Mouse (Mus musculus) spleen, adult 18-20 months (tissue): ENCODE data around the gene Prdm11.

Experiments
- DNase-seq, 2 experiments: peaks; one replicate each; pipeline ENCODE4 v3.0.0; 2022; ENCODE audit warnings: mixed read lengths in 2 of 2

The Prdm11 gene

GRCm38 (mm10) chr2:93011465-93011864 is 34.5 kb downstream of the Prdm11 start:
- no peak for DNase-seq

- DNase-seq: no peak
Measured at GRCm38 (mm10) chr2:93007967-93008685, 37.8 kb downstream of the Prdm11 start.

GRCm38 (mm10) chr2:93005028-93005427 is 40.9 kb downstream of the Prdm11 start:
- DNase-seq: no peak

GRCm38 (mm10) chr2:92991976-92992375 is 54.0 kb downstream of the Prdm11 start:
- DNase-seq: no peak

- DNase-seq: no peak
Measured at GRCm38 (mm10) chr2:92989593-92989992, 56.4 kb downstream of the Prdm11 start.

GRCm38 (mm10) chr2:92987901-92988631 is 57.9 kb downstream of the Prdm11 start:
- DNase-seq: peak; percentile 19 to 34

- DNase-seq: no peak
Measured at GRCm38 (mm10) chr2:92987108-92987618, 58.8 kb downstream of the Prdm11 start.

- DNase-seq: no peak
Measured at GRCm38 (mm10) chr2:92985600-92985999, 60.4 kb downstream of the Prdm11 start.

- DNase-seq: no peak
Measured at GRCm38 (mm10) chr2:92985171-92985570, 60.8 kb downstream of the Prdm11 start.

GRCm38 (mm10) chr2:92984321-92985108 is 61.5 kb downstream of the Prdm11 start:
- DNase-seq: no peak

- DNase-seq: no peak
Measured at GRCm38 (mm10) chr2:92983273-92983620, 62.7 kb downstream of the Prdm11 start.

- DNase-seq: no peak
Measured at GRCm38 (mm10) chr2:92982591-92983272, 63.2 kb downstream of the Prdm11 start.

GRCm38 (mm10) chr2:92980165-92980564 is 65.8 kb downstream of the Prdm11 start:
- DNase-seq: no peak

GRCm38 (mm10) chr2:92975031-92975790 is 70.8 kb downstream of the Prdm11 start:
- DNase-seq: no peak

GRCm38 (mm10) chr2:92973646-92974045 is 72.3 kb downstream of the Prdm11 start:
- DNase-seq: no peak

GRCm38 (mm10) chr2:92972071-92972470 is 73.9 kb downstream of the Prdm11 start:
- no peak for DNase-seq

- DNase-seq: no peak
Measured at GRCm38 (mm10) chr2:92971536-92971935, 74.4 kb downstream of the Prdm11 start.

GRCm38 (mm10) chr2:92971069-92971468 is 74.9 kb downstream of the Prdm11 start:
- DNase-seq: no peak

- no peak for DNase-seq
Measured at GRCm38 (mm10) chr2:92967839-92968166, 78.2 kb downstream of the Prdm11 start.

- DNase-seq: no peak
Measured at GRCm38 (mm10) chr2:92967032-92967838, 78.7 kb downstream of the Prdm11 start.

- DNase-seq: no peak
Measured at GRCm38 (mm10) chr2:92966257-92966656, 79.7 kb downstream of the Prdm11 start.
